Mouse (Mus musculus): ENCODE data around the gene Isg20l2.

DNA sequence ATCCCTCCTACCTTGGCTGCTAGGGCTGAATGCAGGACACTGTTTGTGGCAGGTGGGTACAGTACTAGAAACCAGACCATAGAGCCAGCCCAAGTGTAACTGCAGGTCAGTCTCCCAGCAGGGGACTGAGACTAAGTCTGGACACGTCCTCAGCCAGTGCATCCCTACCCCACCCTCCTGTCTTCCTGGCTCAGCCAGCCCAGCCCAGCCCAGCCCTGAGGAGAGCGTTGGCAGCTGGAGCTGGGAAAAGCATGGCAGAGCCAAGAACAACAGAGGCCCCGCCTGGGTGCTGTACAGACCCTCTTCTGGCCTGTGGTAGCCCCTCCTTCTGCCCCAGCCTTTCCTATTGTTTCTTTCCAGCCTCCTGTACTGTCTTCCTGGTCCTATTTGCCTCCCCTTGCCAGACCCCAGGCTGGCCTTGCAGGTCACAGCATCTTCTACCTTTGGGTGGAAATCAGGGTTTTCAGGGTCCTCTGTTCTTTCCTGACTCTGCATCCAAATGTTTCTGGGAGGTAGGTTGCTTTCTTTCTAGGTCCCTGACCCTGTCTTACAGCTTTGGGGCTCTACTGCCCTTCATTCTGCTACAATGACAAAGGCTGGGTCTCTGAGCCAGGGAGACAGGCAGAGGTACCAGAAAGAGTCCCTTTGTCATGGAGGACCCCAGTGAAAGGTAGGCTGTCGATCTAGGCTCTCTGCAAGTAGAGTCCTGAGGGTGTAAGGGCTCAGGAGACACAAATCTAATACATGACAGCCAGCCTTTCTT, 14.9 kb downstream of the Isg20l2 start:
- TF ChIP-seq CTCF (IDR thresholded peaks at IDR 0.05; ENCODE audit: low read depth, low read length) (no peak), POLR2A (IDR thresholded peaks at IDR 0.05; ENCODE audit: borderline replicate concordance, low read depth, low read length) (no peak)

Measured in bone marrow macrophage, adult 2 months (primary cell).